Mouse (Mus musculus) erythroblast, embryonic 14.5 days (primary cell): ENCODE data around the gene Khdc3. TPM values are rescaled to one million over a fixed set of nuclear protein-coding genes. Genes with fewer than 3 reads are reported as not detected.

ENCODE experiments used
- H3K27me3 ChIP-seq: 2 replicates; pipeline ENCODE4 v1.6.1; 2012; ENCODE audit warnings: inconsistent platforms; ENCODE audit not compliant: control insufficient read depth
- H3K36me3 ChIP-seq: 2 replicates; pipeline ENCODE4 v1.6.1; 2012; ENCODE audit warnings: mild to moderate bottlenecking, inconsistent platforms; ENCODE audit not compliant: control insufficient read depth
- H3K4me1 ChIP-seq: 2 replicates; pipeline ENCODE4 v1.6.1; 2012; ENCODE audit warnings: inconsistent platforms; ENCODE audit not compliant: control insufficient read depth
- H3K4me3 ChIP-seq: replicated peaks from 2 replicates; pipeline ENCODE3; 2012; ENCODE audit warnings: moderate library complexity, mild to moderate bottlenecking, inconsistent platforms
- H3K9me3 ChIP-seq: 2 replicates; pipeline ENCODE4 v1.6.1; 2012; ENCODE audit warnings: low read length, inconsistent platforms, mixed read lengths; ENCODE audit not compliant: control insufficient read depth
- GATA1 ChIP-seq: IDR thresholded peaks from 2 replicates; pipeline ENCODE4 v1.6.1; 2012; ENCODE audit warnings: low read length, inconsistent platforms, mixed read lengths
- TAL1 ChIP-seq: IDR thresholded peaks from 3 replicates; pipeline ENCODE4 v1.6.1; 2012; ENCODE audit warnings: low read length, inconsistent platforms, mixed read lengths
- polyA plus RNA-seq: library from polyadenylated mRNA; stranded (reverse); fragments of >175 nt; gene quantifications from 2 replicates; pipeline ENCODE4 v1.2.3, GENCODE M21; 2012

Khdc3 gene
- polyA plus RNA-seq, 1 experiment: not detected

GRCm38 (mm10) chr9:73090121-73090520 lies 11.5 kb upstream of the Khdc3 start:
- H3K9me3 ChIP-seq: no peaks in the 10 kb centered on the region
- H3K4me1 ChIP-seq: no peaks in the 10 kb centered on the region
- H3K36me3 ChIP-seq: no peaks in the 10 kb centered on the region
- H3K4me3 ChIP-seq: no peak overlapping the region
- TF ChIP-seq TAL1: no peak
- no peak for TF ChIP-seq GATA1
- peaks cover under 1% of the 10 kb centered on the region; the same call in 1 of the 2 replicates for H3K27me3 ChIP-seq

- H3K4me1 ChIP-seq: no peaks in the 10 kb centered on the region
- H3K36me3 ChIP-seq: no peaks in the 10 kb centered on the region
- no peak for TF ChIP-seq GATA1
- no peaks in the 10 kb centered on the region for H3K9me3 ChIP-seq
- peaks cover 3% of the 10 kb centered on the region; the same call in 1 of the 2 replicates for H3K27me3 ChIP-seq
- no peak overlapping the region for H3K4me3 ChIP-seq
Measured at GRCm38 (mm10) chr9:73091747-73092146, 9.9 kb upstream of the Khdc3 start.

GRCm38 (mm10) chr9:73094580-73094979 lies 7.1 kb upstream of the Khdc3 start:
- Histone ChIP-seq H3K36me3 (no peaks in the 10 kb centered on the region), H3K27me3 (peaks cover 3% of the 10 kb centered on the region; the same call in 1 of the 2 replicates), H3K4me1 (no peaks in the 10 kb centered on the region), H3K9me3 (no peaks in the 10 kb centered on the region), H3K4me3 (no peak overlapping the region)
- TF ChIP-seq GATA1 (no peak), TAL1 (no peak)

- Histone ChIP-seq H3K36me3 (no peaks in the 10 kb centered on the region), H3K27me3 (peaks cover 15% of the 10 kb centered on the region), H3K9me3 (no peaks in the 10 kb centered on the region), H3K4me1 (no peaks in the 10 kb centered on the region), H3K4me3 (no peak overlapping the region)
- no peak for TF ChIP-seq GATA1
Measured at GRCm38 (mm10) chr9:73097898-73098297, 3.7 kb upstream of the Khdc3 start.

- TF ChIP-seq GATA1: no peak
- TF ChIP-seq TAL1: no peak
- H3K9me3 ChIP-seq: no peaks in the 10 kb centered on the region
- peak within 1 kb of the TSS; percentile 14 for H3K4me3 ChIP-seq
- H3K36me3 ChIP-seq: no peaks in the 10 kb centered on the region
- H3K4me1 ChIP-seq: peaks cover 6% of the 10 kb centered on the region
- H3K27me3 ChIP-seq: peaks cover 45% of the 10 kb centered on the region
Measured at GRCm38 (mm10) chr9:73102181-73102580, 545 bp downstream of the Khdc3 start, which contains the start of gene Gm20509. Gene Gm20509, plus strand, starts transcription at chr9:73102470.

- no peaks in the 10 kb centered on the region for H3K9me3 ChIP-seq
- H3K4me3 ChIP-seq: peak overlapping the region; percentile 14
- H3K27me3 ChIP-seq: peaks cover 45% of the 10 kb centered on the region
Measured at GRCm38 (mm10) chr9:73103159-73103879, 1.7 kb downstream of the Khdc3 start.

GRCm38 (mm10) chr9:73103880-73104198 lies 2.2 kb downstream of the Khdc3 start:
- H3K9me3 ChIP-seq: no peaks in the 10 kb centered on the region

More at GRCm38 (mm10) chr9:73103159-73103879, 1.7 kb downstream of the Khdc3 start:
- TF ChIP-seq GATA1: no peak
- TF ChIP-seq TAL1: no peak
- Histone ChIP-seq H3K4me1 (peaks cover 6% of the 10 kb centered on the region), H3K36me3 (no peaks in the 10 kb centered on the region)

GRCm38 (mm10) chr9:73105141-73105540 lies 3.5 kb downstream of the Khdc3 start:
- H3K36me3 ChIP-seq: no peaks in the 10 kb centered on the region
- peaks cover 6% of the 10 kb centered on the region for H3K4me1 ChIP-seq
- TF ChIP-seq GATA1 (no peak), TAL1 (no peak)
- H3K4me3 ChIP-seq: no peak overlapping the region
- no peaks in the 10 kb centered on the region for H3K9me3 ChIP-seq
- peaks cover 45% of the 10 kb centered on the region for H3K27me3 ChIP-seq

More at GRCm38 (mm10) chr9:73103880-73104198, 2.2 kb downstream of the Khdc3 start:
- Histone ChIP-seq H3K27me3 (peaks cover 45% of the 10 kb centered on the region), H3K36me3 (no peaks in the 10 kb centered on the region), H3K4me1 (peaks cover 6% of the 10 kb centered on the region), H3K4me3 (no peak overlapping the region)
- TF ChIP-seq TAL1 (no peak), GATA1 (no peak)

GRCm38 (mm10) chr9:73105771-73106170 lies 4.1 kb downstream of the Khdc3 start:
- Histone ChIP-seq H3K36me3 (no peaks in the 10 kb centered on the region), H3K4me3 (no peak overlapping the region), H3K9me3 (no peaks in the 10 kb centered on the region), H3K4me1 (peaks cover 6% of the 10 kb centered on the region), H3K27me3 (peaks cover 45% of the 10 kb centered on the region)
- TF ChIP-seq GATA1 (no peak), TAL1 (no peak)
